Mouse (Mus musculus): ENCODE data around the gene Ddr2. TPM values are rescaled to one million over a fixed set of nuclear protein-coding genes. Genes with fewer than 3 reads are reported as not detected.
A peak's percentile ranks its signal among the peaks of the same experiment; 100 is the strongest.

The Ddr2 gene
- polyA plus RNA-seq (2014; fragmentation: Nextera tagmentation; extraction: Ambion mirVana), result 8.8 and 9.0 TPM in 2 replicates

- Histone ChIP-seq H3K4me1 (replicated peaks; ENCODE audit: control insufficient read depth, insufficient read depth, low read length) (no peaks in the 10 kb centered on the region), H3K27me3 (ENCODE audit: control insufficient read depth, insufficient read depth, low read length) (no peaks in the 10 kb centered on the region), H3K9me3 (ENCODE audit: control insufficient read depth, low read length) (no peaks in the 10 kb centered on the region), H3K27ac (peak within 1 kb of the TSS; percentile 52; the same call in 1 of the 2 replicates), H3K9ac (no peak within 1 kb of the TSS), H3K4me2 (replicated peaks) (peak within 1 kb of the TSS; percentile 4; the same call in 1 of the 2 replicates), H3K36me3 (replicated peaks; ENCODE audit: control insufficient read depth, insufficient read depth) (no peaks in the 10 kb centered on the region), H3K4me3 (replicated peaks; ENCODE audit: low read length) (peak within 1 kb of the TSS; percentile 6)
- ATAC-seq (ENCODE audit: low FRiP score) (no peak), DNase-seq (ENCODE audit: low spot score) (no peak)
- 77% methylated on average over 17 of the region's 17 CpGs for WGBS
These were observed at the start of gene Ddr2 for GRCm38 (mm10) chr1:170110516-170111332. Ddr2 (minus strand) TSS chr1:170110762.

GRCm38 (mm10) chr1:170159707-170160106 is 49.1 kb upstream of the Ddr2 start:
- Histone ChIP-seq H3K9ac (no peak overlapping the region), H3K4me2 (replicated peaks) (no peak overlapping the region), H3K4me3 (replicated peaks; ENCODE audit: low read length) (no peak overlapping the region), H3K9me3 (ENCODE audit: control insufficient read depth, low read length) (no peaks in the 10 kb centered on the region), H3K27me3 (ENCODE audit: control insufficient read depth, insufficient read depth, low read length) (no peaks in the 10 kb centered on the region), H3K27ac (no peak overlapping the region), H3K36me3 (replicated peaks; ENCODE audit: control insufficient read depth, insufficient read depth) (peaks cover 34% of the 10 kb centered on the region), H3K4me1 (replicated peaks; ENCODE audit: control insufficient read depth, insufficient read depth, low read length) (no peaks in the 10 kb centered on the region)
- no peak for ATAC-seq (ENCODE audit: low FRiP score)
- WGBS, result 94% methylated on average over 2 of the region's 2 CpGs
- no peak for DNase-seq (ENCODE audit: low spot score)

GRCm38 (mm10) chr1:170155761-170156160 is 45.2 kb upstream of the Ddr2 start:
- ATAC-seq (ENCODE audit: low FRiP score) (no peak), DNase-seq (ENCODE audit: low spot score) (peak; percentile 48)
- H3K27me3 ChIP-seq (ENCODE audit: control insufficient read depth, insufficient read depth, low read length), result no peaks in the 10 kb centered on the region
- no peak overlapping the region for H3K4me2 ChIP-seq (replicated peaks)
- no peaks in the 10 kb centered on the region for H3K4me1 ChIP-seq (replicated peaks; ENCODE audit: control insufficient read depth, insufficient read depth, low read length)
- H3K36me3 ChIP-seq (replicated peaks; ENCODE audit: control insufficient read depth, insufficient read depth), result peaks cover 28% of the 10 kb centered on the region
- no peak overlapping the region for H3K9ac ChIP-seq
- 76% methylated on average over 5 of the region's 5 CpGs for WGBS
- no peak overlapping the region for H3K27ac ChIP-seq
- no peak overlapping the region for H3K4me3 ChIP-seq (replicated peaks; ENCODE audit: low read length)
- H3K9me3 ChIP-seq (ENCODE audit: control insufficient read depth, low read length), result no peaks in the 10 kb centered on the region

- Histone ChIP-seq H3K4me3 (replicated peaks; ENCODE audit: low read length) (no peak overlapping the region), H3K27me3 (ENCODE audit: control insufficient read depth, insufficient read depth, low read length) (no peaks in the 10 kb centered on the region), H3K9me3 (ENCODE audit: control insufficient read depth, low read length) (no peaks in the 10 kb centered on the region), H3K9ac (no peak overlapping the region), H3K4me2 (replicated peaks) (no peak overlapping the region), H3K4me1 (replicated peaks; ENCODE audit: control insufficient read depth, insufficient read depth, low read length) (no peaks in the 10 kb centered on the region), H3K27ac (no peak overlapping the region), H3K36me3 (replicated peaks; ENCODE audit: control insufficient read depth, insufficient read depth) (peaks cover 29% of the 10 kb centered on the region)
- 73% methylated on average over 2 of the region's 2 CpGs for WGBS
- DNase-seq (ENCODE audit: low spot score) (no peak), ATAC-seq (ENCODE audit: low FRiP score) (no peak)
These were observed 44.7 kb upstream of the Ddr2 start for GRCm38 (mm10) chr1:170155298-170155697.

- H3K4me2 ChIP-seq (replicated peaks), result no peak overlapping the region
- H3K4me1 ChIP-seq (replicated peaks; ENCODE audit: control insufficient read depth, insufficient read depth, low read length), result no peaks in the 10 kb centered on the region
- H3K27ac ChIP-seq, result no peak overlapping the region
- no peaks in the 10 kb centered on the region for H3K27me3 ChIP-seq (ENCODE audit: control insufficient read depth, insufficient read depth, low read length)
- 81% methylated on average over 8 of the region's 8 CpGs for WGBS
- H3K4me3 ChIP-seq (replicated peaks; ENCODE audit: low read length), result no peak overlapping the region
- ATAC-seq (ENCODE audit: low FRiP score) (no peak), DNase-seq (ENCODE audit: low spot score) (no peak)
- no peak overlapping the region for H3K9ac ChIP-seq
- no peaks in the 10 kb centered on the region for H3K9me3 ChIP-seq (ENCODE audit: control insufficient read depth, low read length)
- peaks cover 42% of the 10 kb centered on the region for H3K36me3 ChIP-seq (replicated peaks; ENCODE audit: control insufficient read depth, insufficient read depth)
These were observed 43.4 kb upstream of the Ddr2 start for GRCm38 (mm10) chr1:170153986-170154385.

- Histone ChIP-seq H3K4me1 (replicated peaks; ENCODE audit: control insufficient read depth, insufficient read depth, low read length) (no peaks in the 10 kb centered on the region), H3K9me3 (ENCODE audit: control insufficient read depth, low read length) (no peaks in the 10 kb centered on the region), H3K27ac (no peak overlapping the region), H3K9ac (no peak overlapping the region), H3K27me3 (ENCODE audit: control insufficient read depth, insufficient read depth, low read length) (no peaks in the 10 kb centered on the region), H3K36me3 (replicated peaks; ENCODE audit: control insufficient read depth, insufficient read depth) (peaks cover 41% of the 10 kb centered on the region), H3K4me2 (replicated peaks) (no peak overlapping the region), H3K4me3 (replicated peaks; ENCODE audit: low read length) (no peak overlapping the region)
- no peak for DNase-seq (ENCODE audit: low spot score)
- no peak for ATAC-seq (ENCODE audit: low FRiP score)
- WGBS, result 83% methylated on average over 2 of the region's 2 CpGs
These were observed 42.0 kb upstream of the Ddr2 start for GRCm38 (mm10) chr1:170152552-170152951.

- no peak overlapping the region for H3K27ac ChIP-seq
- WGBS, result 60% methylated on average over 6 of the region's 6 CpGs
- peaks cover 40% of the 10 kb centered on the region for H3K36me3 ChIP-seq (replicated peaks; ENCODE audit: control insufficient read depth, insufficient read depth)
- ATAC-seq (ENCODE audit: low FRiP score) (no peak), DNase-seq (ENCODE audit: low spot score) (no peak)
- no peak overlapping the region for H3K4me2 ChIP-seq (replicated peaks)
- H3K4me3 ChIP-seq (replicated peaks; ENCODE audit: low read length), result no peak overlapping the region
- no peaks in the 10 kb centered on the region for H3K9me3 ChIP-seq (ENCODE audit: control insufficient read depth, low read length)
- no peaks in the 10 kb centered on the region for H3K27me3 ChIP-seq (ENCODE audit: control insufficient read depth, insufficient read depth, low read length)
- H3K9ac ChIP-seq, result no peak overlapping the region
- no peaks in the 10 kb centered on the region for H3K4me1 ChIP-seq (replicated peaks; ENCODE audit: control insufficient read depth, insufficient read depth, low read length)
These were observed 40.3 kb upstream of the Ddr2 start for GRCm38 (mm10) chr1:170150870-170151269.

GRCm38 (mm10) chr1:170149756-170150155 is 39.2 kb upstream of the Ddr2 start:
- Histone ChIP-seq H3K9ac (no peak overlapping the region), H3K9me3 (ENCODE audit: control insufficient read depth, low read length) (no peaks in the 10 kb centered on the region), H3K27ac (no peak overlapping the region), H3K36me3 (replicated peaks; ENCODE audit: control insufficient read depth, insufficient read depth) (peaks cover 40% of the 10 kb centered on the region), H3K4me2 (replicated peaks) (no peak overlapping the region), H3K4me1 (replicated peaks; ENCODE audit: control insufficient read depth, insufficient read depth, low read length) (no peaks in the 10 kb centered on the region), H3K27me3 (ENCODE audit: control insufficient read depth, insufficient read depth, low read length) (no peaks in the 10 kb centered on the region), H3K4me3 (replicated peaks; ENCODE audit: low read length) (no peak overlapping the region)
- no peak for DNase-seq (ENCODE audit: low spot score)
- ATAC-seq (ENCODE audit: low FRiP score), result no peak
- WGBS, result 91% methylated on average over 4 of the region's 4 CpGs

- Histone ChIP-seq H3K27ac (no peak overlapping the region), H3K9ac (no peak overlapping the region), H3K4me3 (replicated peaks; ENCODE audit: low read length) (no peak overlapping the region), H3K4me2 (replicated peaks) (no peak overlapping the region), H3K36me3 (replicated peaks; ENCODE audit: control insufficient read depth, insufficient read depth) (peaks cover 40% of the 10 kb centered on the region), H3K9me3 (ENCODE audit: control insufficient read depth, low read length) (no peaks in the 10 kb centered on the region), H3K4me1 (replicated peaks; ENCODE audit: control insufficient read depth, insufficient read depth, low read length) (no peaks in the 10 kb centered on the region), H3K27me3 (ENCODE audit: control insufficient read depth, insufficient read depth, low read length) (no peaks in the 10 kb centered on the region)
- WGBS, result 92% methylated on average over 6 of the region's 6 CpGs
- DNase-seq (ENCODE audit: low spot score), result no peak
- ATAC-seq (ENCODE audit: low FRiP score), result no peak
These were observed 38.0 kb upstream of the Ddr2 start for GRCm38 (mm10) chr1:170148536-170148935.
